Mouse (Mus musculus) limb, embryonic 15.5 days (tissue): Measurements from ENCODE around the gene Slfn9. TPM values are rescaled to one million over a fixed set of nuclear protein-coding genes. Genes with fewer than 3 reads are reported as not detected.
"Not testable (repeated sequence)": the region's sequence is repeated elsewhere in the genome, so short reads cannot be mapped to it uniquely, and the experiment has no call there.

Source experiments
- ATAC-seq: fragments of 200-750 bp; cut with Nextera tagmentation; 2 replicates; pipeline ENCODE4 v1.8.0; 2017; ENCODE audit warnings: low read depth, moderate TSS enrichment; ENCODE audit not compliant: insufficient number of reproducible peaks, low FRiP score, low TSS enrichment
- H3K27ac ChIP-seq: fragments of 300-500 bp; sonication (generic); 2 replicates; pipeline ENCODE4 v1.5.1; 2015; ENCODE audit warnings: moderate library complexity, mild to moderate bottlenecking, inconsistent platforms
- H3K27me3 ChIP-seq: fragments of 300-500 bp; sonication (generic); 2 replicates; pipeline ENCODE4 v1.6.1; 2015; ENCODE audit warnings: inconsistent platforms
- H3K36me3 ChIP-seq: fragments of 300-500 bp; sonication (generic); 2 replicates; pipeline ENCODE4 v1.6.1; 2015; ENCODE audit warnings: inconsistent platforms
- H3K4me1 ChIP-seq: fragments of 300-500 bp; sonication (generic); 2 replicates; pipeline ENCODE4 v1.6.1; 2015; ENCODE audit warnings: inconsistent platforms
- H3K4me2 ChIP-seq: fragments of 300-500 bp; sonication (generic); 2 replicates; pipeline ENCODE4 v1.6.1; 2015; ENCODE audit warnings: mild to moderate bottlenecking, inconsistent platforms
- H3K4me3 ChIP-seq: fragments of 300-500 bp; sonication (generic); 2 replicates; pipeline ENCODE4 v1.5.1; 2015; ENCODE audit warnings: mild to moderate bottlenecking, inconsistent platforms
- H3K9ac ChIP-seq: fragments of 300-500 bp; sonication (generic); 2 replicates; pipeline ENCODE4 v1.6.1; 2015; ENCODE audit warnings: inconsistent platforms
- H3K9me3 ChIP-seq: fragments of 300-500 bp; sonication (generic); 2 replicates; pipeline ENCODE4 v1.6.1; 2016; ENCODE audit warnings: inconsistent platforms
- WGBS: fragments of 180-500 bp; shearing (Covaris S2); methylation state at CpG from one replicate; pipeline ENCODE4 v1.1.7; 2015; 5-methylcytosine and 5-hydroxymethylcytosine counted together
- polyA plus RNA-seq: library from polyadenylated mRNA; unstranded; fragments of >200 nt; fragmentation: Nextera tagmentation; extraction: Ambion mirVana; gene quantifications from 2 replicates; pipeline ENCODE4 v1.2.1, GENCODE M21; 2015

The Slfn9 gene
- polyA plus RNA-seq, 1 experiment from 2014 or later, result 18.5 TPM

GRCm38 (mm10) chr11:82952612-82953542 lies 38.8 kb downstream of the Slfn9 start:
- peaks cover 12% of the 10 kb centered on the region; the same call in 1 of the 2 replicates for H3K4me1 ChIP-seq
- WGBS, result 56% methylated on average over 9 of the region's 9 CpGs
- H3K9me3 ChIP-seq, result no peaks in the 10 kb centered on the region
- no peak overlapping the region for H3K27ac ChIP-seq
- H3K36me3 ChIP-seq, result no peaks in the 10 kb centered on the region
- ATAC-seq, result no peak
- H3K27me3 ChIP-seq, result peaks cover 48% of the 10 kb centered on the region
- 0 out of 2 replicates have a peak overlapping the region, but pooled peaks have one; percentile 14 for H3K4me2 ChIP-seq
- 0 out of 2 replicates have a peak overlapping the region, but pooled peaks have one; percentile 9 for H3K4me3 ChIP-seq
- H3K9ac ChIP-seq, result no peak overlapping the region

GRCm38 (mm10) chr11:82951865-82952611 lies 39.6 kb downstream of the Slfn9 start:
- no peak for ATAC-seq
- H3K9me3 ChIP-seq, result no peaks in the 10 kb centered on the region
- H3K27me3 ChIP-seq, result peaks cover 48% of the 10 kb centered on the region
- H3K4me1 ChIP-seq, result peaks cover 12% of the 10 kb centered on the region; the same call in 1 of the 2 replicates
- peak overlapping the region; percentile 9; the same call in 1 of the 2 replicates for H3K4me3 ChIP-seq
- no peak overlapping the region for H3K9ac ChIP-seq
- H3K4me2 ChIP-seq, result peak overlapping the region; percentile 14
- WGBS, result 8% methylated on average over 28 of the region's 28 CpGs
- H3K36me3 ChIP-seq, result no peaks in the 10 kb centered on the region
- no peak overlapping the region for H3K27ac ChIP-seq

GRCm38 (mm10) chr11:82950736-82951481 lies 40.7 kb downstream of the Slfn9 start, which contains the start of gene Slfn5:
TSS of gene Slfn5 (plus strand) at chr11:82951349.
- H3K27me3 ChIP-seq, result peaks cover 48% of the 10 kb centered on the region
- H3K4me1 ChIP-seq, result peaks cover 12% of the 10 kb centered on the region; the same call in 1 of the 2 replicates
- no peak for ATAC-seq
- H3K27ac ChIP-seq, result no peak within 1 kb of the TSS
- peak within 1 kb of the TSS; percentile 9; the same call in 1 of the 2 replicates for H3K4me3 ChIP-seq
- peak within 1 kb of the TSS; percentile 14 for H3K4me2 ChIP-seq
- no peaks in the 10 kb centered on the region for H3K9me3 ChIP-seq
- WGBS, result 9% methylated on average over 10 of the region's 10 CpGs
- no peaks in the 10 kb centered on the region for H3K36me3 ChIP-seq
- no peak within 1 kb of the TSS for H3K9ac ChIP-seq

- Histone ChIP-seq H3K27me3 (peaks cover 43% of the 10 kb centered on the region), H3K9me3 (no peaks in the 10 kb centered on the region), H3K4me1 (peaks cover 12% of the 10 kb centered on the region; the same call in 1 of the 2 replicates), H3K4me2 (no peak overlapping the region), H3K27ac (no peak overlapping the region), H3K36me3 (no peaks in the 10 kb centered on the region), H3K4me3 (no peak overlapping the region), H3K9ac (no peak overlapping the region)
- ATAC-seq, result no peak
- WGBS, result 83% methylated on average over 9 of the region's 9 CpGs
Observed at GRCm38 (mm10) chr11:82949036-82949435, 42.6 kb downstream of the Slfn9 start.

- WGBS, result 39% methylated on average over 4 of the region's 4 CpGs
- Histone ChIP-seq H3K4me2 (no peak overlapping the region), H3K9ac (no peak overlapping the region), H3K4me3 (no peak overlapping the region), H3K27ac (no peak overlapping the region), H3K36me3 (no peaks in the 10 kb centered on the region), H3K9me3 (no peaks in the 10 kb centered on the region), H3K27me3 (peaks cover 35% of the 10 kb centered on the region), H3K4me1 (peaks cover 12% of the 10 kb centered on the region; the same call in 1 of the 2 replicates)
- no peak for ATAC-seq
Observed at GRCm38 (mm10) chr11:82947457-82947856, 44.2 kb downstream of the Slfn9 start.

- Histone ChIP-seq H3K27ac (no peak overlapping the region), H3K36me3 (no peaks in the 10 kb centered on the region), H3K4me2 (no peak overlapping the region), H3K4me3 (no peak overlapping the region), H3K27me3 (peaks cover 34% of the 10 kb centered on the region), H3K4me1 (no peaks in the 10 kb centered on the region), H3K9ac (no peak overlapping the region), H3K9me3 (no peaks in the 10 kb centered on the region)
- no peak for ATAC-seq
- 63% methylated on average over 2 of the region's 2 CpGs for WGBS
Observed at GRCm38 (mm10) chr11:82945636-82946035, 46.0 kb downstream of the Slfn9 start.

- no peak overlapping the region for H3K4me2 ChIP-seq
- H3K27me3 ChIP-seq, result peaks cover 45% of the 10 kb centered on the region
- H3K36me3 ChIP-seq, result no peaks in the 10 kb centered on the region
- 36% methylated on average over 6 of the region's 6 CpGs for WGBS
- ATAC-seq, result no peak
- no peaks in the 10 kb centered on the region for H3K9me3 ChIP-seq
- no peak overlapping the region for H3K9ac ChIP-seq
- no peak overlapping the region for H3K27ac ChIP-seq
- H3K4me1 ChIP-seq, result no peaks in the 10 kb centered on the region
- H3K4me3 ChIP-seq, result no peak overlapping the region
Observed at GRCm38 (mm10) chr11:82943336-82943735, 48.3 kb downstream of the Slfn9 start.

- WGBS, result 2% methylated on average over 29 of the region's 29 CpGs
Observed at GRCm38 (mm10) chr11:82933186-82933585, 58.4 kb downstream of the Slfn9 start.

GRCm38 (mm10) chr11:82931671-82932450 lies 59.8 kb downstream of the Slfn9 start:
- ATAC-seq, H3K27ac ChIP-seq, H3K9me3 ChIP-seq, H3K36me3 ChIP-seq: not testable (repeated sequence)
- peak overlapping the region; percentile 14; the same call in 1 of the 2 replicates for H3K9ac ChIP-seq
- peak overlapping the region; percentile 43 for H3K4me3 ChIP-seq
- H3K4me2 ChIP-seq, result peak overlapping the region; percentile 91
- peaks cover 27% of the 10 kb centered on the region for H3K4me1 ChIP-seq
- WGBS, result under 1% methylated on average over 117 of the region's 119 CpGs
- H3K27me3 ChIP-seq, result peaks cover 67% of the 10 kb centered on the region

More at GRCm38 (mm10) chr11:82933186-82933585, 58.4 kb downstream of the Slfn9 start:
- H3K27ac ChIP-seq, result no peak overlapping the region
- peak overlapping the region; percentile 91 for H3K4me2 ChIP-seq
- ATAC-seq, result no peak
- H3K9ac ChIP-seq, result no peak overlapping the region
- H3K9me3 ChIP-seq, result no peaks in the 10 kb centered on the region
- peaks cover 70% of the 10 kb centered on the region for H3K27me3 ChIP-seq
- H3K36me3 ChIP-seq, result no peaks in the 10 kb centered on the region
- H3K4me3 ChIP-seq, result peak overlapping the region; percentile 43
- H3K4me1 ChIP-seq, result peaks cover 27% of the 10 kb centered on the region

GRCm38 (mm10) chr11:82931161-82931560 lies 60.5 kb downstream of the Slfn9 start:
- H3K36me3 ChIP-seq, H3K9me3 ChIP-seq, H3K27ac ChIP-seq, ATAC-seq: not testable (repeated sequence)
- Histone ChIP-seq H3K4me1 (peaks cover 27% of the 10 kb centered on the region), H3K4me2 (peak overlapping the region; percentile 91), H3K4me3 (peak overlapping the region; percentile 43), H3K27me3 (peaks cover 67% of the 10 kb centered on the region), H3K9ac (peak overlapping the region; percentile 14; the same call in 1 of the 2 replicates)
- under 1% methylated on average over 62 of the region's 63 CpGs for WGBS
